Mouse (Mus musculus) intestine, embryonic 15.5 days (tissue): ENCODE measurements at regions not wholly inside any gene's neighbourhood (a gene's known extent, or its start where the extent isn't known, plus 50 kb on each side); places are given as distances from the start of the nearest gene placed in this dataset.

Experiments
- ATAC-seq: fragments of 200-750 bp; cut with Nextera tagmentation; 2 replicates; pipeline ENCODE4 v1.8.0; 2017; ENCODE audit warnings: moderate TSS enrichment, moderate library complexity
- H3K27ac ChIP-seq: fragments of 300-500 bp; sonication (generic); 2 replicates; pipeline ENCODE4 v1.5.1; 2015; ENCODE audit warnings: mild to moderate bottlenecking, inconsistent platforms
- H3K27me3 ChIP-seq: fragments of 300-500 bp; sonication (generic); replicated peaks from 2 replicates; pipeline ENCODE4 v1.6.1; 2015; ENCODE audit warnings: inconsistent platforms
- H3K36me3 ChIP-seq: fragments of 300-500 bp; sonication (generic); 2 replicates; pipeline ENCODE4 v1.6.1; 2015; ENCODE audit warnings: inconsistent platforms
- H3K4me1 ChIP-seq: fragments of 300-500 bp; sonication (generic); replicated peaks from 2 replicates; pipeline ENCODE4 v1.6.1; 2015; ENCODE audit warnings: inconsistent platforms
- H3K4me2 ChIP-seq: fragments of 300-500 bp; sonication (generic); replicated peaks from 2 replicates; pipeline ENCODE4 v1.6.1; 2015; ENCODE audit warnings: mild to moderate bottlenecking, inconsistent platforms
- H3K4me3 ChIP-seq: fragments of 300-500 bp; sonication (generic); replicated peaks from 2 replicates; pipeline ENCODE4 v1.5.1; 2015; ENCODE audit warnings: inconsistent platforms
- H3K9ac ChIP-seq: fragments of 300-500 bp; sonication (generic); 2 replicates; pipeline ENCODE4 v1.6.1; 2015; ENCODE audit warnings: inconsistent platforms
- H3K9me3 ChIP-seq: fragments of 300-500 bp; sonication (generic); 2 replicates; pipeline ENCODE4 v1.6.1; 2016; ENCODE audit warnings: inconsistent platforms
- WGBS: fragments of 180-500 bp; shearing (Covaris S2); methylation state at CpG from one replicate; pipeline ENCODE4 v1.1.7; 2015; 5-methylcytosine and 5-hydroxymethylcytosine counted together

DNA sequence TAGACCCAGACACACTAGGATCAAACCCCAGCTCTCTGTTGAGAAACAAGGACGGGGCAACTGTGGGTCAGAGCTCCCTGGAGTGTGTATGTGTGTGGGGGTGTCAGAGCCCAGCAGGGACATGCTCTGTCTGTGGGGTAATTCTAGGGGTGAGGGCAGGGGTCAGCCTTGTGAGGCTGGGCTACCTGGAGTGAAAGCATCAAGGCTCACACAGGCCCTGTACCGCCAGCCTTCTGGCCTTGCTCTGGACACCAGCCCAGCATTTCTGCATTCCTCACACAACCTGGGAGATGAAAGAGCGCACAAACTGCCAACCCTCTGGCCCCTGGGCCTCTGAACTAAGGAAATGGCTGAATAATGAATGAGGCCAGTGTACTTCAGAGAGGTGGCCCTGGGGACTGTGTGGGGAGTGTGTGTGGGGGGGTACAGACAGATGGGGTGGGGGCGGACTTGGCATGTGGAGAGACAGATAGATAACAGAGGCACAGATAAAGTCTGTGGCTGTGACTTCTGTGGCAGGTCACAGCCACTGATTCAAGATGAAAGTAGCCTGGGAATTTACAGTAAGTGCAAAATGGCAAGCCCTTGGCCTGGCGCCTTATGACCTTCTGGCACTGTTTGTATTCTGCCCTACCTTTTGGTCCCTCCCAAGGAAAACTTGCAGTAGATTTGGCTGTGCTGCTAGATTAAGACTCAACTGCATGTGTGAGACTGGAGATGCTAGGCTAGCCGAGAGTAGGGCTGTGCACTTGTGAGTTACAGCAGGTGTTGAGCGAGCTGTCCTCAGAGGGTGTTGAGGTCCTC is 135.2 kb upstream of the 4931429L15Rik start:
- Histone ChIP-seq H3K9ac (no peak overlapping the region), H3K4me1 (no peaks in the 10 kb centered on the region), H3K36me3 (no peaks in the 10 kb centered on the region), H3K27ac (no peak overlapping the region), H3K4me2 (no peak overlapping the region), H3K27me3 (no peaks in the 10 kb centered on the region), H3K9me3 (no peaks in the 10 kb centered on the region), H3K4me3 (no peak overlapping the region)
- no peak for ATAC-seq
- WGBS, result 69% methylated on average over 7 of the region's 7 CpGs

DNA sequence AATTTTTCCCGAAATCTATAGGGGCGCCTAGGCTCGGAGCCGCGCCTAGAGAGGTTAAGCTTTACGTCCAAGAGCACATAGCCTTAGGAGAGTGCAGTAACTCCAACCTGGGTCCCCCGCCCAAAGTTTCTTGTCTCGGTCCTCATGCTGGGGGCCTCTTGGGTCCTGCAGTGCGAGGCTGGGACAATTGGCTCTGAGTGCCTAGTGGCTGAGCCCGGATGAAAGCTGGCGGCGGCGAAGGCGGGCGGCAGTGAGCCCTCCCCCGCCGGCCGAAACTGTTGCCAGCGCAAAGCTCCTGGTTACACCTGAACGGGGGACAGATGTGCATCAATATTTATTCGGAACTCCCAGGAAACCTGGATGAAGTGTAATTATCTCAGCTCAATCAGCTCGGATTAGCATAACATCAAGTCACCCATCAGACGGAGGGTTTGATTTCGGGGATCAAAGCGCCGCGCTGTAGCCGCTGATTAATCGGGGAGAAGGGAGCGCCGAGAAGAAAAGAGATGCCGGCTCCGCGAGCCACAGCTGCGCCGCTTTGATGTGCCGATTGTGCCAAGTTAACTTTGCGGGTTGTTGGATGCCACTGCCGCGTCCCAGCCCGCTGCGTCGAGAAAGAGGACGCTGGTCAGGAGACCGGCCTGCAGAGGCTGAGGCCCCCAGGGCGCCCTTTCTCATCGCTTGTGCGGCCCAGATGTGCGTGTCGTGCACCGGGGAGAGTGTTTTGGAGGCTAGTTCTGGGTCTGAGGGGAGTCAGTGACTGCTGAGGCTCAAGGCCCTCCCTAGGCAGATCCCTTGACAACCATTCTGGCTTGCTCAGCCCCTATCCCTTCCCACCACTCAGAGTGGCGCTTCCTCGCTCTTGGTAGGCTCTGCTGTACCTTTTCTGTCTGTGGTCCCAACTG is 123.7 kb upstream of the 4931429L15Rik start:
- WGBS, result 3% methylated on average over 53 of the region's 53 CpGs
- ATAC-seq, result no peak

DNA sequence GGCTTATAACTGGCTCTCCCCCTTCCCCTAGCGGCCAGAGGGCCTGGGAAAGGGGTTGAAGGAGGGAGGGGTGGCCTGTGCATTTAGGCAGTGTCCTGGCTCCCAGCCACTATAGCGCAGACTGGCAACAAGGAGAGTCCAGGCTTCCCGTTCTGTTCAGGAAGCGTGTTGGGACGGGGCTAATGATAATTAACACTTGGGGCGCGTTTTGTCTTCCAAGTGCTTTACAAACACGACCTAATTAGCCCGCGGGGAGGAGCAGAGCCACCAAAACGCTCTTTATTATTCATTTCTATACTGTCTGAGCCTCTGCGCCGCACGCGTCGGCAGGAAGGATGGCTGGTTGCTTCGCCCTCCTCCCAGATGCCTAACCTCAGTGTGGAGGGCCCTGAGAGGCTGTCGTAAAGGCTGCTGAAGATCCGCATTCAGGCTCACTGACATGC is 123.0 kb upstream of the 4931429L15Rik start:
- Histone ChIP-seq H3K9ac (no peak overlapping the region), H3K27ac (no peak overlapping the region), H3K4me1 (peaks cover 12% of the 10 kb centered on the region), H3K27me3 (peaks cover 39% of the 10 kb centered on the region), H3K9me3 (no peaks in the 10 kb centered on the region), H3K36me3 (no peaks in the 10 kb centered on the region), H3K4me2 (peak overlapping the region; percentile 57), H3K4me3 (peak overlapping the region; percentile 22)
- 7% methylated on average over 19 of the region's 19 CpGs for WGBS
- ATAC-seq, result no peak

More for the DNA sequence above, 123.7 kb upstream of the 4931429L15Rik start:
- no peaks in the 10 kb centered on the region for H3K9me3 ChIP-seq
- H3K4me2 ChIP-seq, result peak overlapping the region; percentile 57
- H3K9ac ChIP-seq, result no peak overlapping the region
- H3K27ac ChIP-seq, result no peak overlapping the region
- no peaks in the 10 kb centered on the region for H3K36me3 ChIP-seq
- H3K27me3 ChIP-seq, result peaks cover 39% of the 10 kb centered on the region
- peaks cover 12% of the 10 kb centered on the region for H3K4me1 ChIP-seq
- H3K4me3 ChIP-seq, result peak overlapping the region; percentile 22

DNA sequence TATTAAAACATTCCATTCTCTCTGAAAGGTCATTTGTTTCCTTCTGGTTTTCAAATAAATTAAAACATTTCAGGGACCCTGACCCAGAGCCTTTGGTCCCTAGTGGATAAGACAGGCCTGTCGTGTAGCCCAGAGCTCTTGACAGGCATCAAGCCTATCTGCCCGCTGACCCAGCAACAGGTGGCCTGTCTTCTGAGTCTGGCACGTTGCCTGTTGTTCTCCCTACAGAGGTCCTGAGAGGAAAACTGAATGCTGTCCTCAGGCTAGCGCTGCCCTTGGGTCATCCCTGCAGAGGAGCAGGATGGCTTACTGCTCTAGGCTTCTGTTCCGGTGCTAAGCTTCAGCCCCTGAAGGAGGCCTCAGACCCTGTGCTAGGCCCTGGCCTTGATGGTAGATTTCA is 120.4 kb upstream of the 4931429L15Rik start:
- no peak overlapping the region for H3K27ac ChIP-seq
- peaks cover 37% of the 10 kb centered on the region for H3K27me3 ChIP-seq
- no peak for ATAC-seq
- no peaks in the 10 kb centered on the region for H3K9me3 ChIP-seq
- H3K36me3 ChIP-seq, result no peaks in the 10 kb centered on the region
- peaks cover 12% of the 10 kb centered on the region for H3K4me1 ChIP-seq
- no peak overlapping the region for H3K4me3 ChIP-seq
- 76% methylated on average over 5 of the region's 5 CpGs for WGBS
- H3K4me2 ChIP-seq, result no peak overlapping the region
- no peak overlapping the region for H3K9ac ChIP-seq

DNA sequence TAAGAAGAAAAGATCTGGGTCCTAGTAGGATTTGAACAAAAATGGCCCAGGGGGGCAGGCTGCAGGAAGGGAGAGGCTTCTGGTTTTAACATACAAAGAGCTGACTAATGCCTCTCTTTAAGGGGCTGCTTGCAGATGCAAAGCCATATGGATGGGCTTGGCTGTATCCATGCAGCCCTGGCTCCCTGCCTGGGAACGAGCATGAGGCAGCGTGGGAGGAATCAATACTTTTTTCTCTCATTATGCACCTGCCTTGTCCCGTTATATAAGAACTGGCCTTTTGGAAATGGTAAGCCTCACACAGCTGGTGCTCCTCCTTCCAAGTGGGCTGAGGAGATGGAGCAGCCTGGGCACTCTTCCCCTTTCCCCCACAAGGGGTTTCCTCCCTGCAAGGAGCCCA is 114.9 kb upstream of the 4931429L15Rik start:
- Histone ChIP-seq H3K27me3 (no peaks in the 10 kb centered on the region), H3K27ac (no peak overlapping the region), H3K4me2 (no peak overlapping the region), H3K4me1 (no peaks in the 10 kb centered on the region), H3K9ac (no peak overlapping the region), H3K9me3 (no peaks in the 10 kb centered on the region), H3K4me3 (no peak overlapping the region), H3K36me3 (no peaks in the 10 kb centered on the region)
- 90% methylated on average over 3 of the region's 3 CpGs for WGBS
- ATAC-seq, result no peak

DNA sequence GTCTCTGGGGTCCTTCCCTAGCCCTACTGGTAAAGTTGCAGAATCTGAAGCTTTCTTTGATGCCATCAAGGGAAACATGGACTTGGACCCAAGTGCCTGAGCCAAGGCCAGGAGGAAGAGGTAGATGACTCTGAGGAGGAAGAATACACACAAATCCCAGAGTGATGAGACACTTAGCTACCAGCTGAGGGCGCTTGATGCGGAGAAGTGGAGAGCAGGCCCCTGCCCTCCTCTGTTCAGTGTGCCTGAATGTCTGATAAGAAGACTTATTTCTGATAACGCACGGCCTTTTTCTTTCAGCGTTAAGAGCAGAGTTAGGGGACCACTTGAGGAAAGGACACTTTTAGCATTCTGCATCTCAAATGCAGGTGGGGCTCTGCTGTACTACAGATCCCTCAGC is 113.9 kb upstream of the 4931429L15Rik start:
- no peaks in the 10 kb centered on the region for H3K36me3 ChIP-seq
- no peak overlapping the region for H3K4me3 ChIP-seq

DNA sequence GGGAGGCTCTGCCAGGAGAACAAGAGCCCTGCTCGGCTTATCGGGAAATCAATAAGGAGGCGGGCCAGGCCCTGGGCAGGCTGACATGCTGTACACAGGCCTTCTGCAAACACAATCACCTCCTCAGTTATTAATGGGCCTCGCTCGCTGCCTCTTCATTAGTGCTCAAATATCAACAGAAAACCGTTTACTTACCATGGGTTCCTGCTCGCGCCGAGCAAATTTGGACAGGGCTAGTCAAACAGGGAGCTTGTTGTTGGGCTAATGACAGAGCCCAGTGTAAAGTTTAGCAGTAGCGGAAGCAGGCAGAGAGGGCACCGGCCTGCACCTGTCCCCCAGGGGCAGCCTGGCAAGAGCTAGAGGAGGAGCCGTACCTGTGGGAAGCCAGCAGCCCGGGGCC is 111.3 kb upstream of the 4931429L15Rik start:
- H3K9ac ChIP-seq, result no peak overlapping the region
- no peaks in the 10 kb centered on the region for H3K9me3 ChIP-seq
- H3K36me3 ChIP-seq, result no peaks in the 10 kb centered on the region
- H3K4me3 ChIP-seq, result no peak overlapping the region
- no peaks in the 10 kb centered on the region for H3K4me1 ChIP-seq
- ATAC-seq, result peak; percentile 68
- WGBS, result 49% methylated on average over 13 of the region's 13 CpGs
- no peaks in the 10 kb centered on the region for H3K27me3 ChIP-seq
- no peak overlapping the region for H3K4me2 ChIP-seq
- no peak overlapping the region for H3K27ac ChIP-seq

More for the DNA sequence above, 113.9 kb upstream of the 4931429L15Rik start:
- WGBS, result 70% methylated on average over 5 of the region's 5 CpGs
- Histone ChIP-seq H3K4me2 (no peak overlapping the region), H3K27ac (no peak overlapping the region), H3K9ac (no peak overlapping the region), H3K4me1 (no peaks in the 10 kb centered on the region), H3K27me3 (no peaks in the 10 kb centered on the region), H3K9me3 (no peaks in the 10 kb centered on the region)
- no peak for ATAC-seq

DNA sequence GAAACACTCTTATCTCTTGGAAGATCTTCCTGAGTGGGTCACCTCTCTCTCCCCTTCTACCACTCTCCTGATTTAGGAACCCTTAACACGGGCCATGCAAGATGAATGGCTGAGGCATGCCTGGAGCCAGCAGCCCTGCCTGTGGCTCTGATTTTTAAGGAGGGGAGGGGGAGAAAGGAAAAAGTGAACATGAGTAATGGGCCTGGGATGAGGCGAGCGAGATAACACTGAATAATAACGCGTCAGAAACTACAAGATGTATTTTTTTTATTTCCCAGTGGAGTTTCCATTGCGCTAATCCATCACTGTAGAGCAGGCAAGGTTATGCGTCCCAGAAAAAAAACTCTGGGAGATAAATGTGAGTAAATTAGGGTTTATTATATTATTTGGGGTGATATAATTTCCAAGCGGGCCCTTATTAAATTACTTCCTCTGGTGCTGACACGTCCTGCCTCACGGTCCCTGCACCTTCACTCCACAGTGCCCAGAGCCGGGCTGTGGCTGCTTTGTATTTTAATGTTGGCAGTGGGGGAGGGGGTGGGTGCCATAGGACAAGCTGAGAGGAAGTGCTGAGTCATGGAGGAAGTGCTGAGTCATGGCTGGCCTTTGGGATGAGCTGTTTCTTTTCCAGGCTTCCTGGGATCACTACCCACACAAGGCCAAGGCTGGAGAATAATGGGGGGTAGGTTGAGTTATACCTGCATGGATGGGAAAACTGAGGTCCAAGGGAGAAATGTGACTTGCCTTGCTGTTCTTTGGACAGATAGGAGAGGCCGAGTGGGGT is 103.6 kb upstream of the 4931429L15Rik start:
- H3K4me2 ChIP-seq, result no peak overlapping the region
- no peak overlapping the region for H3K9ac ChIP-seq
- 65% methylated on average over 12 of the region's 12 CpGs for WGBS
- ATAC-seq, result no peak
- no peaks in the 10 kb centered on the region for H3K9me3 ChIP-seq
- no peaks in the 10 kb centered on the region for H3K27me3 ChIP-seq
- no peak overlapping the region for H3K27ac ChIP-seq
- no peak overlapping the region for H3K4me3 ChIP-seq
- no peaks in the 10 kb centered on the region for H3K4me1 ChIP-seq
- no peaks in the 10 kb centered on the region for H3K36me3 ChIP-seq

DNA sequence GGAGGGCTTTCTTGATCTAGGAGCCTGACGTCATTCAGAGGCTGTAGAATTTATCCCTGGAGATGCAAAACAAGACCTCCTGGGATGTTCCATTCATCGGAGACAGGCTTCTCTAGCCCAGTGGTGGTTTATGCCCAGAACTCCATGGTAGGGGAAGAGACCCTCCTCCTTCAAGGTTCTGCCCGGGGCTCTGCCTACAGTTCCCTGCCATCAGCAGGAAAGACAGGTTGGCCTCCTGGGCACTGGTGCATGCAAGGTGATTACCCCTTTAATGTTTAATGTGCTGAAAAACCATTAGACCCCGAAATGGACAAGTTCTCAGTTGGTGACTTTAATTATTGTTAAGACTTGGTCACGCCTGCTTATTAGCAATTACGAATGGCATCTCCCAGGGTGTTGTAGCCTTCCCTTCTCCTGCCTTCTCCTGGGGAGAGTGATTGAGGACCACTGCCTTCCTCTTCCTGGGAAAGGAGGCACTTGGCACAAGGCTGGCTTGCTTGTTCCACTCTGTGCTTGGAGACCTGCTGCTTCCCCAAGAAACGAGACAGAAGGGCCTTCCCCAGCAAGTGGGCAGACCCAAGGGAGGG is 102.0 kb upstream of the 4931429L15Rik start:
- no peak overlapping the region for H3K9ac ChIP-seq
- H3K4me2 ChIP-seq, result no peak overlapping the region
- H3K27ac ChIP-seq, result no peak overlapping the region
- H3K36me3 ChIP-seq, result no peaks in the 10 kb centered on the region
- no peak for ATAC-seq
- no peaks in the 10 kb centered on the region for H3K27me3 ChIP-seq
- no peak overlapping the region for H3K4me3 ChIP-seq
- H3K4me1 ChIP-seq, result no peaks in the 10 kb centered on the region
- WGBS, result 64% methylated on average over 7 of the region's 7 CpGs
- no peaks in the 10 kb centered on the region for H3K9me3 ChIP-seq

DNA sequence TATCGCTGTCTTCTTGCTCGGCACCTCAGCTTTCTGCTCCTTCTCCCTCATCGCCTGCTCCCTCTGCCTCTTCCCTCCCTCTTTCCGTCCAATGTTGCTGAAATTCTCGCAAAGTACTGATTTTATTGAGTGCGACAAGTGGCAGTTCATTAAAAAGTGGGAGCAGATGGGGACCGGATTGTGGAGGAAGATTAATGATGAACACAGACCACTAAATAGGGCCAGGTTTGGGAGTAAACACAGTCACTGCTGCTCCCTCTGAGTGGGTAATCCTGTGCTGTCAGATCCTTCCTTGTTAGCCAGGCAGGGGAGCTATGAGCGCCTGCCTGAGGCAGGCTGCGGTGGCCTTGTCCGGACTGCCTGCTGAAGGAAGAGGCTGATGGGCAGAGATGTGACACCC is 91.9 kb upstream of the 4931429L15Rik start:
- Histone ChIP-seq H3K4me3 (no peak overlapping the region), H3K9ac (no peak overlapping the region), H3K4me1 (no peaks in the 10 kb centered on the region), H3K36me3 (no peaks in the 10 kb centered on the region), H3K27me3 (no peaks in the 10 kb centered on the region), H3K4me2 (no peak overlapping the region), H3K9me3 (no peaks in the 10 kb centered on the region), H3K27ac (no peak overlapping the region)
- WGBS, result 79% methylated on average over 10 of the region's 10 CpGs
- no peak for ATAC-seq

DNA sequence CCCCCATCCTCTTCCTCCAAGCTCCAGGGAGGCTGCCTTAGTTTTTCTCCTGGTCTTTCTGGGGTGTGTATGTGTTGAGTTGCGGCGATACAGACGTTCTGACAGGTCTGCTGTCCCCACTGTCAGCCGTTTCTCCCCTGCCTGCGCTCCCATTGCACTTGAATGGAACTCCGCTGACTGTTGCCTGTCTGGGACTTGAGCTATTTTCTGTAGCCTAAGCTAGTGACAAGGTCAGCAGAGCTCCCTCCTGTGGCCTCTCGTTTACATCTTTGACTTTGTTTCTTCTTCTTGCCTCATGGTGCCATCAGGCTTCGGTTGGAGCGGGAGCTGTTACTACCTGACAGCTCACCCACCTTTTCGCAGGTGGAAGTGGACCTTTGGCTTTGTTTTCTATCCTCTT is 89.0 kb upstream of the 4931429L15Rik start:
- 75% methylated on average over 10 of the region's 10 CpGs for WGBS
- ATAC-seq, result no peak
- no peaks in the 10 kb centered on the region for H3K9me3 ChIP-seq
- H3K36me3 ChIP-seq, result no peaks in the 10 kb centered on the region
- H3K27me3 ChIP-seq, result no peaks in the 10 kb centered on the region
- no peak overlapping the region for H3K4me3 ChIP-seq
- H3K27ac ChIP-seq, result no peak overlapping the region
- H3K4me1 ChIP-seq, result no peaks in the 10 kb centered on the region
- no peak overlapping the region for H3K9ac ChIP-seq
- no peak overlapping the region for H3K4me2 ChIP-seq

DNA sequence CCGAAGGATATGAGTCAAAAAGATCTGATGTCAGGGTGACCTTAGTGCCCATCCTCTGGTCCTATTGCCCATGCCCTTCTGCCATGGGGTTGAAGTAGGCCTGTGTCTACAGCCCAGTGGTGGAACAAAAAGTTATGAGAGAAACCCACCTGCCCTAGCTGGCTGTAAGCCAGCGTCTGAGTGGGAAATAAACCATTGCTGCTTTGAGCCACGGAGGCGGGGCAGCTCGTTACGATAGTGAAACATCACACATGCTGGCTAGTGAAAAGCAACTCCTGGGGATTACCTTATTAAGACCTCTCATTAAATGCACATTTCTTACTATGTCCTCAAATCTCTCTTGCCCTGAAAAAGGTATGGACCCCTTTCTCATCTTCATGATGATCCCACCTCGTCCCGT is 86.8 kb upstream of the 4931429L15Rik start:
- Histone ChIP-seq H3K4me3 (no peak overlapping the region), H3K36me3 (no peaks in the 10 kb centered on the region), H3K27me3 (no peaks in the 10 kb centered on the region), H3K4me1 (no peaks in the 10 kb centered on the region), H3K27ac (no peak overlapping the region), H3K9me3 (no peaks in the 10 kb centered on the region), H3K4me2 (no peak overlapping the region), H3K9ac (no peak overlapping the region)
- WGBS, result 73% methylated on average over 8 of the region's 8 CpGs
- no peak for ATAC-seq
